Mouse (Mus musculus) embryonic stem cell, embryonic (primary cell): Measurements from ENCODE around the gene Cyb561a3.

Experiments used
- CTCF ChIA-PET, 4 experiments: fragments of 300-600 bp in 2 of 4; fragments of 350-600 bp in 2 of 4; sonication (Branson Sonifier 250); formaldehyde crosslinking; loops; one replicate each; lab custom pipeline; 2022; ENCODE audit warnings: inconsistent platforms in 2 of 4; lab: Charles Lee
- POLR2A ChIA-PET, 4 experiments: fragments of 300-600 bp in 2 of 4; fragments of 350-600 bp in 2 of 4; sonication (Branson Sonifier 250); formaldehyde crosslinking; loops; one replicate each; lab custom pipeline; 2022; ENCODE audit warnings: antibody characterized with exemption in 4 of 4, inconsistent platforms in 1 of 4; lab: Charles Lee

Cyb561a3 gene

GRCm38 (mm10) chr19:10576690-10577561, at the start of gene Cyb561a3, which contains the start of gene Tmem138:
Gene Cyb561a3 (plus strand): TSS chr19:10577172.
Gene Tmem138 (minus strand): TSS chr19:10577362.
- ChIA-PET CTCF (interaction anchor here (0.6 to 1.8 kb wide), 18 partner anchors 10 to 132 kb away, joined by 3 to 9 read pairs (median 3); partner anchors contain the start of genes Ddb1 (in 2 of the 4), Tkfc (in 2 of the 4), Cpsf7 (in 1 of the 4) and Sdhaf2 (in 1 of the 4)), POLR2A (interaction anchor here in 3 of 4 experiments (0.5 to 9.1 kb wide), 61 partner anchors 8 to 1388 kb away, joined by 3 to 106 read pairs (median 4); partner anchors contain the start of genes Cpsf7 (in 3 of the 3), Ddb1 (in 3 of the 3), Sdhaf2 (in 3 of the 3) and Tkfc (in 3 of the 3))

- POLR2A ChIA-PET = interaction anchor here in 3 of 4 experiments (0.5 to 2.6 kb wide), 10 partner anchors 9 to 189 kb away, joined by 3 to 15 read pairs (median 4); partner anchors contain the start of gene Ddb1 (in 1 of the 3)
- CTCF ChIA-PET = interaction anchor here in 3 of 4 experiments (0.5 to 1.9 kb wide), 17 partner anchors 9 to 449 kb away, joined by 3 to 7 read pairs (median 3); partner anchors contain the start of genes Cyb561a3 (in 1 of the 3) and Ddb1 (in 1 of the 3)
These were observed 46.9 kb upstream of the Cyb561a3 start for GRCm38 (mm10) chr19:10530082-10530481.

- CTCF ChIA-PET = interaction anchor here in 2 of 4 experiments (0.7 to 1.7 kb wide), 7 partner anchors 9 to 170 kb away, joined by 3 to 4 read pairs (median 3); partner anchors contain the start of genes Cpsf7 (in 1 of the 2) and Sdhaf2 (in 1 of the 2)
- POLR2A ChIA-PET = interaction anchor here in 2 of 4 experiments (0.6 to 6.4 kb wide), 12 partner anchors 9 to 557 kb away, joined by 3 to 29 read pairs (median 4); partner anchors contain the start of genes Cpsf7 (in 2 of the 2), Ddb1 (in 2 of the 2), Sdhaf2 (in 2 of the 2) and Tkfc (in 1 of the 2)
These were observed 37.5 kb upstream of the Cyb561a3 start for GRCm38 (mm10) chr19:10539454-10539853.

GRCm38 (mm10) chr19:10555624-10556510, 21.1 kb upstream of the Cyb561a3 start, which contains the start of gene Tmem216:
Gene Tmem216 (minus strand): TSS chr19:10556238.
- CTCF ChIA-PET = interaction anchor here in 2 of 4 experiments (1.1 to 2.1 kb wide), 2 partner anchors 21 to 54 kb away, joined by 3 to 9 read pairs; partner anchors contain the start of genes Cyb561a3 (in 1 of the 2) and Tmem138 (in 1 of the 2)
- POLR2A ChIA-PET = interaction anchor here in 3 of 4 experiments (0.7 to 3.2 kb wide), 21 partner anchors 8 to 417 kb away, joined by 3 to 18 read pairs (median 5); partner anchors contain the start of genes Cpsf7 (in 2 of the 3), Cyb561a3 (in 2 of the 3), Ddb1 (in 2 of the 3) and Sdhaf2 (in 2 of the 3)

GRCm38 (mm10) chr19:10557001-10557400, 20.0 kb upstream of the Cyb561a3 start:
- CTCF ChIA-PET = interaction anchor here in 1 of 4 experiments (2.1 kb wide), 1 partner anchor 20 kb away, joined by 9 read pairs; the partner anchor contains the start of genes Cyb561a3 and Tmem138

GRCm38 (mm10) chr19:10557430-10557829, 19.5 kb upstream of the Cyb561a3 start:
- ChIA-PET CTCF (interaction anchor here in 3 of 4 experiments (0.7 to 2.1 kb wide), 4 partner anchors 19 to 497 kb away, joined by 5 to 9 read pairs (median 8); partner anchors contain the start of genes Cyb561a3 (in 1 of the 3) and Tmem138 (in 1 of the 3)), POLR2A (interaction anchor here in 2 of 4 experiments (0.6 to 2.9 kb wide), 4 partner anchors 12 to 416 kb away, joined by 3 to 18 read pairs (median 4); no protein-coding TSS in a partner anchor)

More at GRCm38 (mm10) chr19:10557001-10557400, 20.0 kb upstream of the Cyb561a3 start:
- POLR2A ChIA-PET = interaction anchor here in 2 of 4 experiments (0.6 to 2.9 kb wide), 4 partner anchors 13 to 416 kb away, joined by 3 to 18 read pairs (median 8); partner anchors contain the start of genes Cpsf7 (in 1 of the 2) and Sdhaf2 (in 1 of the 2)

- POLR2A ChIA-PET = interaction anchor here in 1 of 4 experiments (0.6 to 0.7 kb wide), 2 partner anchors 14 to 20 kb away, joined by 3 to 4 read pairs; no protein-coding TSS in a partner anchor
- CTCF ChIA-PET = interaction anchor here in 3 of 4 experiments (0.6 to 2.1 kb wide), 7 partner anchors 19 to 498 kb away, joined by 3 to 9 read pairs (median 5); partner anchors contain the start of genes Cyb561a3 (in 1 of the 3) and Tmem138 (in 1 of the 3)
These were observed 19.1 kb upstream of the Cyb561a3 start for GRCm38 (mm10) chr19:10557837-10558375.

GRCm38 (mm10) chr19:10560108-10560507, 16.9 kb upstream of the Cyb561a3 start:
- POLR2A ChIA-PET = interaction anchor here in 1 of 4 experiments (0.7 to 1.7 kb wide), 2 partner anchors 28 to 46 kb away, joined by 3 to 5 read pairs; partner anchors contain the start of genes Ddb1 and Tkfc
- CTCF ChIA-PET = no interaction called here

- POLR2A ChIA-PET = interaction anchor here in 3 of 4 experiments (0.6 to 2.0 kb wide), 11 partner anchors 10 to 140 kb away, joined by 3 to 14 read pairs (median 4); partner anchors contain the start of genes Cyb561a3 (in 2 of the 3), Ddb1 (in 2 of the 3) and Tmem138 (in 2 of the 3)
- CTCF ChIA-PET = interaction anchor here in 2 of 4 experiments (0.6 to 1.3 kb wide), 8 partner anchors 16 to 418 kb away, joined by 3 to 6 read pairs (median 3); partner anchors contain the start of genes Cyb561a3 (in 1 of the 2) and Tmem138 (in 1 of the 2)
These were observed 15.2 kb upstream of the Cyb561a3 start for GRCm38 (mm10) chr19:10561558-10562314.

GRCm38 (mm10) chr19:10562351-10562750, 14.6 kb upstream of the Cyb561a3 start:
- ChIA-PET CTCF (no interaction called here), POLR2A (interaction anchor here in 2 of 4 experiments (1.1 to 2.0 kb wide), 3 partner anchors 15 to 70 kb away, joined by 3 to 14 read pairs (median 5); partner anchors contain the start of genes Cyb561a3 (in 1 of the 2), Ddb1 (in 1 of the 2) and Tmem138 (in 1 of the 2))

GRCm38 (mm10) chr19:10564278-10564677, 12.7 kb upstream of the Cyb561a3 start:
- ChIA-PET CTCF (interaction anchor here in 1 of 4 experiments (1.1 to 1.7 kb wide), 3 partner anchors 12 to 419 kb away, joined by 3 to 4 read pairs (median 3); partner anchors contain the start of gene Cyb561a3), POLR2A (interaction anchor here in 3 of 4 experiments (0.6 to 2.8 kb wide), 13 partner anchors 9 to 55 kb away, joined by 3 to 10 read pairs (median 4); partner anchors contain the start of genes Cyb561a3 (in 2 of the 3), Ddb1 (in 2 of the 3), Tmem138 (in 2 of the 3) and Tkfc (in 1 of the 3))

GRCm38 (mm10) chr19:10565217-10565616, 11.8 kb upstream of the Cyb561a3 start:
- POLR2A ChIA-PET = interaction anchor here in 3 of 4 experiments (0.7 to 4.3 kb wide), 7 partner anchors 10 to 284 kb away, joined by 3 to 19 read pairs (median 9); partner anchors contain the start of genes Cyb561a3 (in 3 of the 3), Tmem138 (in 3 of the 3), Ddb1 (in 1 of the 3) and Tkfc (in 1 of the 3)
- CTCF ChIA-PET = interaction anchor here in 2 of 4 experiments (0.6 to 1.7 kb wide), 2 partner anchors 26 to 37 kb away, joined by 4 to 7 read pairs; no protein-coding TSS in a partner anchor

GRCm38 (mm10) chr19:10569627-10570026, 7.3 kb upstream of the Cyb561a3 start:
- CTCF ChIA-PET = no interaction called here
- POLR2A ChIA-PET = interaction anchor here in 2 of 4 experiments (1.1 to 2.4 kb wide), 2 partner anchors 7 to 13 kb away, joined by 3 to 9 read pairs; partner anchors contain the start of genes Cyb561a3 (in 1 of the 2) and Tmem138 (in 1 of the 2)

- ChIA-PET POLR2A (interaction anchor here in 3 of 4 experiments (0.7 to 9.1 kb wide), 13 partner anchors 8 to 313 kb away, joined by 3 to 106 read pairs (median 3); partner anchors contain the start of genes Ddb1 (in 2 of the 3), Tkfc (in 2 of the 3) and Sdhaf2 (in 1 of the 3)), CTCF (interaction anchor here in 1 of 4 experiments (1.2 kb wide), 1 partner anchor 18 kb away, joined by 4 read pairs; no protein-coding TSS in a partner anchor)
These were observed 3.1 kb downstream of the Cyb561a3 start for GRCm38 (mm10) chr19:10580102-10580501.
